Mouse (Mus musculus) liver, embryonic 12.5 days (tissue): ENCODE data around the gene Rragb. TPM values are rescaled to one million over a fixed set of nuclear protein-coding genes. Genes with fewer than 3 reads are reported as not detected.

Experiments used
- polyA plus RNA-seq: library from polyadenylated mRNA; unstranded; fragments of >200 nt; fragmentation: Nextera tagmentation; extraction: Ambion mirVana; gene quantifications from 2 replicates; pipeline ENCODE4 v1.2.1, GENCODE M21; 2016

Gene Rragb
- polyA plus RNA-seq, 1 experiment from 2014 or later = 0.81 TPM

Other genes with a start within 250 kb of the Rragb start
- 0.42 and 1.1 TPM in 2 replicates for gene Usp51, start 133.5 kb upstream of the Rragb start, polyA plus RNA-seq
- 7.3 and 7.5 TPM in 2 replicates for gene Mageh1, start 102.4 kb upstream of the Rragb start, polyA plus RNA-seq
- not detected in 2 replicates for gene Foxr2, start 21.2 kb upstream of the Rragb start, polyA plus RNA-seq
- gene Klf8, start 97.5 kb downstream of the Rragb start, polyA plus RNA-seq = 0.36 and 0.38 TPM in 2 replicates